ENCODE assay signal across 8 mouse cellular contexts in the genomic region with DNA sequence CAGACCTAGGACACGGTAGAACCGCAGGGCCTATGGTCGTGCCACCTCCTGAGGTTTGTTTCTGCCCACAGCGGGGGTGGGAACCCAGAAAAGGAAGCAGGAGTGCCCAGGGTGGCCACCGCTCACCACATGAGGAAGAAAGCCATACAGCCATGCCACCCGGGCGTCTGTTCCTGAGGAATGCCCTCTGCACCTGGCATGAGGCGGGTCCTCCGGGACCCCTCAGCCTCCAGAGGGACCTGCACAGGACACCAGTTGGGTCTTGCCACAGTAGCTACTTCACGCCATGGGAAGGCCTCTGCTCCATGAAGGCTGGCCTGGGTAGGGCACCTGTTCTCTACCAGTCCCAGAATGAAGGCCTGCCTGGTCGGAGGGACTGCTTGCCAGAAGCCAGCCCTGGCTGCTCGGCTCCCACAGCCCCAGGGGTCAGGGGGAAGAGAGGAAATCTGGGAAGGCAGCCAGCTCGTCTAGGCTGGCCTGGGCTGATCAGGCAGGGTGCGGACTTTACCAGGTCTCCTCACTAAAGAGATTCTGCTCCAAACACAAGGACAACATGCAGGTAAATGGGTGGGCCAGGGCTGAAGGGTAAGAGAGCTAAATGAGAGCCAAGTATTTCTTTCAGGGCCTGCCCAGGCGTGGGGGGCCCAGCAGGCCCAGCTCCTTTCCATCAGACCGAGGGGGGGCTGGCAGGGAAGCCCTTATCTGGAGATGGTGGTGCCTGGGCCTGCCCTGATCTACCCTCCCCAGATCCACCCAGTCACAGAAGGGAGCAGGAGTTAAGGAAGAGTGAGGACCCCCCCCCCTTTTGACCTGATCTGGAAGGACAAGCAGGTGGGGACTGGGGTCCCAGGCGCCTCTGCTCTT. TPM values are rescaled to one million over a fixed set of nuclear protein-coding genes. Genes with fewer than 3 reads are reported as not detected.
A peak's percentile ranks its signal among the peaks of the same experiment; 100 is the strongest.
DNase-seq lines count a peak whose midpoint lies in the region; ATAC-seq and TF ChIP-seq lines count a peak whose summit lies in the region.

No protein-coding gene starts in this region.

- H3K4me3 ChIP-seq in cerebellum, adult 2 months (replicated peaks; ENCODE audit: insufficient read depth, low read depth, low read length) = peak overlapping the region; percentile 48
- peak overlapping the region; percentile 83 for H3K4me3 ChIP-seq in gastrocnemius, adult 2 months
- peak overlapping the region; percentile 63 for H3K4me3 ChIP-seq in liver, embryonic 13.5 days (replicated peaks)
- H3K4me3 ChIP-seq in neural tube, embryonic 15.5 days (replicated peaks) = no peak overlapping the region

- DNase-seq in frontal cortex, postnatal 14 days (ENCODE audit: low spot score in 2 of 2) = no peak
- peak; percentile 80 to 86 for DNase-seq in cerebellum, adult 2 months
- DNase-seq in gastrocnemius, adult 2 months = peak; percentile 82
- DNase-seq in liver, embryonic 13.5 days = peak; percentile 74
- DNase-seq in urinary bladder, postnatal 4 days (ENCODE audit: low spot score in 2 of 2) = no peak

- H3K9ac ChIP-seq in liver, embryonic 13.5 days = peak overlapping the region; percentile 85
- H3K9ac ChIP-seq in neural tube, embryonic 15.5 days (replicated peaks) = 0 out of 2 replicates have a peak overlapping the region, but pooled peaks have one; percentile 4

- peak overlapping the region; percentile 81 for H3K4me2 ChIP-seq in liver, embryonic 13.5 days
- peak overlapping the region; percentile 29 for H3K4me2 ChIP-seq in neural tube, embryonic 15.5 days

- intact Hi-C loops in gastrocnemius, adult 2 months (cut with DNase I) = loop anchor here (10.0 kb wide), 1 partner anchor 1095 kb away; a partner anchor contains a TSS

- H3K4me1 ChIP-seq in cerebellum, adult 2 months (ENCODE audit: control insufficient read depth, insufficient read depth, low read length) = peaks cover 76% of the 10 kb centered on the region
- peaks cover 98% of the 10 kb centered on the region for H3K4me1 ChIP-seq in liver, embryonic 13.5 days (replicated peaks)
- peaks cover 63% of the 10 kb centered on the region for H3K4me1 ChIP-seq in neural tube, embryonic 15.5 days

- TF ChIP-seq POLR2A in cerebellum, adult 2 months (IDR thresholded peaks at IDR 0.05; ENCODE audit: borderline replicate concordance, insufficient read depth, low read length) = no peak

- H3K9me3 ChIP-seq in liver, embryonic 13.5 days (replicated peaks) = no peaks in the 10 kb centered on the region
- no peaks in the 10 kb centered on the region for H3K9me3 ChIP-seq in neural tube, embryonic 15.5 days (replicated peaks)

- 13% methylated on average over 17 of the region's 17 CpGs for WGBS in cerebellum, adult 2 months
- WGBS in liver, embryonic 13.5 days (ENCODE audit: insufficient replicate concordance) = 14% methylated on average over 17 of the region's 17 CpGs
- WGBS in neural tube, embryonic 15.5 days = 68% methylated on average over 17 of the region's 17 CpGs

- peaks cover 21% of the 10 kb centered on the region for H3K36me3 ChIP-seq in liver, embryonic 13.5 days
- no peaks in the 10 kb centered on the region for H3K36me3 ChIP-seq in neural tube, embryonic 15.5 days

- H3K27ac ChIP-seq in cerebellum, adult 2 months (ENCODE audit: insufficient read depth, low read length) = peak overlapping the region; percentile 98
- peak overlapping the region; percentile 99 for H3K27ac ChIP-seq in gastrocnemius, adult 2 months
- peak overlapping the region; percentile 97 for H3K27ac ChIP-seq in liver, embryonic 13.5 days
- peak overlapping the region; percentile 67 for H3K27ac ChIP-seq in neural tube, embryonic 15.5 days (replicated peaks)

- 0 out of 2 replicates have a peak, but pooled peaks have one; percentile 1 for ATAC-seq in frontal cortex, adult (ENCODE audit: low TSS enrichment)
- ATAC-seq in inflammation-experienced regulatory T-cells, adult 6 months = peak; percentile 2
- ATAC-seq in liver, embryonic 13.5 days (ENCODE audit: low read depth) = peak; percentile 82
- ATAC-seq in neural tube, embryonic 15.5 days (ENCODE audit: low FRiP score) = 0 out of 2 replicates have a peak, but pooled peaks have one; percentile 15

- no peak for TF ChIP-seq CTCF in cerebellum, adult 2 months (IDR thresholded peaks at IDR 0.05; ENCODE audit: borderline replicate concordance, insufficient read depth, low read depth, low read length)
- TF ChIP-seq CTCF in gastrocnemius, adult 2 months (IDR thresholded peaks at IDR 0.05) = no peak

- no peaks in the 10 kb centered on the region for H3K27me3 ChIP-seq in cerebellum, adult 2 months (ENCODE audit: control insufficient read depth, insufficient read depth, low read length)
- H3K27me3 ChIP-seq in liver, embryonic 13.5 days = no peaks in the 10 kb centered on the region
- no peaks in the 10 kb centered on the region for H3K27me3 ChIP-seq in neural tube, embryonic 15.5 days (replicated peaks)

RNA-seq across cellular contexts. Expression of a gene that starts 4.1 kb away (rescaled TPM):
- not detected in 2 replicates for polyA plus RNA-seq in cerebellum, adult 2 months (2012; rRNA removed)
- not detected for total RNA-seq in gastrocnemius, adult 2 months (2021)
- 1 to 10 TPM in 1 of 3 experiments, under 1 TPM in 2; 0.78 to 1.8 (median 0.83) TPM for polyA plus RNA-seq in inflammation-experienced regulatory T-cells, adult 6 months (2017; shearing (Covaris generic))
- 0.80 and 0.89 TPM in 2 replicates for polyA plus RNA-seq in liver, embryonic 13.5 days (2015; fragmentation: Nextera tagmentation; extraction: Ambion mirVana)
- 0.24 and 0.57 TPM in 2 replicates for polyA plus RNA-seq in neural tube, embryonic 15.5 days (2015; fragmentation: Nextera tagmentation; extraction: Ambion mirVana)

RNA-seq across cellular contexts. Expression of a gene that starts 17.5 kb away (rescaled TPM):
- polyA plus RNA-seq in cerebellum, adult 2 months (2012; rRNA removed) = 77.8 and 78.9 TPM in 2 replicates
- under 1 TPM; 0.51 to 0.92 TPM for total RNA-seq in gastrocnemius, adult 2 months (2021)
- 1 to 10 TPM; 1.5 to 2.2 (median 1.5) TPM for polyA plus RNA-seq in inflammation-experienced regulatory T-cells, adult 6 months (2017; shearing (Covaris generic))
- 50.1 and 52.2 TPM in 2 replicates for polyA plus RNA-seq in liver, embryonic 13.5 days (2015; fragmentation: Nextera tagmentation; extraction: Ambion mirVana)
- 161 and 243 TPM in 2 replicates for polyA plus RNA-seq in neural tube, embryonic 15.5 days (2015; fragmentation: Nextera tagmentation; extraction: Ambion mirVana)

RNA-seq across cellular contexts. Expression of a gene that starts 22.6 kb away (rescaled TPM):
- 2.0 TPM in 2 replicates for polyA plus RNA-seq in cerebellum, adult 2 months (2012; rRNA removed)
- not detected for total RNA-seq in gastrocnemius, adult 2 months (2021)
- 1 to 10 TPM in 1 of 3 experiments, under 1 TPM in 1, not detected in 1; 0.23 to 1.9 TPM for polyA plus RNA-seq in inflammation-experienced regulatory T-cells, adult 6 months (2017; shearing (Covaris generic))
- 0.07 and 0.09 TPM in 2 replicates for polyA plus RNA-seq in liver, embryonic 13.5 days (2015; fragmentation: Nextera tagmentation; extraction: Ambion mirVana)
- polyA plus RNA-seq in neural tube, embryonic 15.5 days (2015; fragmentation: Nextera tagmentation; extraction: Ambion mirVana) = 1.4 and 1.5 TPM in 2 replicates

RNA-seq across cellular contexts. Expression of a gene that starts 26.0 kb away (rescaled TPM):
- 716 and 832 TPM in 2 replicates for polyA plus RNA-seq in cerebellum, adult 2 months (2012; rRNA removed)
- 10 to 100 TPM; 33.7 to 37.5 TPM for total RNA-seq in gastrocnemius, adult 2 months (2021)
- 100 to 1,000 TPM in 2 of 3 experiments, 10 to 100 TPM in 1; 89.4 to 181 (median 130) TPM for polyA plus RNA-seq in inflammation-experienced regulatory T-cells, adult 6 months (2017; shearing (Covaris generic))
- 24.7 and 28.0 TPM in 2 replicates for polyA plus RNA-seq in liver, embryonic 13.5 days (2015; fragmentation: Nextera tagmentation; extraction: Ambion mirVana)
- polyA plus RNA-seq in neural tube, embryonic 15.5 days (2015; fragmentation: Nextera tagmentation; extraction: Ambion mirVana) = 34.8 and 45.9 TPM in 2 replicates

Comparison
In these comparisons a context has a peak if more than half of its experiments do, and no peak if none do; other contexts are left out.
1. ATAC-seq: peak in every context shown above with its lines; median percentile 82 in liver, embryonic 13.5 days; 15 in neural tube, embryonic 15.5 days; 2 in inflammation-experienced regulatory T-cells, adult 6 months; 1 in frontal cortex, adult.
2. DNase-seq: peak in cerebellum, adult 2 months (2 of 2), gastrocnemius, adult 2 months (single experiment) and liver, embryonic 13.5 days (single experiment); none in frontal cortex, postnatal 14 days (0 of 2) and urinary bladder, postnatal 4 days (0 of 2).
3. RNA of a gene that starts 17.5 kb away (polyA plus RNA-seq): 161 to 243 TPM in neural tube, embryonic 15.5 days, 77.8 to 78.9 TPM in cerebellum, adult 2 months and 50.1 to 52.2 TPM in liver, embryonic 13.5 days; 1.5 to 2.2 TPM in inflammation-experienced regulatory T-cells, adult 6 months; every median in the first group is over 10 times any median in the second.
4. Peak in every context shown above with its lines, with median percentiles within 50 percentile points of each other: H3K27ac ChIP-seq.